Mouse (Mus musculus) intestine, embryonic 14.5 days (tissue): ENCODE measurements around the gene Gemin2. TPM values are rescaled to one million over a fixed set of nuclear protein-coding genes. Genes with fewer than 3 reads are reported as not detected.

Experiments
- polyA plus RNA-seq: library from polyadenylated mRNA; unstranded; fragments of >200 nt; fragmentation: Nextera tagmentation; extraction: Ambion mirVana; gene quantifications from 2 replicates; pipeline ENCODE4 v1.2.1, GENCODE M21; 2014

The Gemin2 gene
- polyA plus RNA-seq, 1 experiment from 2014 or later = 18.7 TPM

Other genes with a start within 250 kb of the Gemin2 start
- 70.8 and 75.9 TPM in 2 replicates for gene Sec23a, start 1.4 kb upstream of the Gemin2 start, polyA plus RNA-seq
- 54.1 and 57.0 TPM in 2 replicates for gene Trappc6b, start 48.1 kb downstream of the Gemin2 start, polyA plus RNA-seq
- 71.3 and 80.0 TPM in 2 replicates for gene Pnn, start 53.5 kb downstream of the Gemin2 start, polyA plus RNA-seq
- gene Mia2, start 82.4 kb downstream of the Gemin2 start, polyA plus RNA-seq = 70.9 and 75.2 TPM in 2 replicates
- gene Fbxo33, start 206.3 kb downstream of the Gemin2 start, polyA plus RNA-seq = 8.5 and 10.0 TPM in 2 replicates